In the genomic region with DNA sequence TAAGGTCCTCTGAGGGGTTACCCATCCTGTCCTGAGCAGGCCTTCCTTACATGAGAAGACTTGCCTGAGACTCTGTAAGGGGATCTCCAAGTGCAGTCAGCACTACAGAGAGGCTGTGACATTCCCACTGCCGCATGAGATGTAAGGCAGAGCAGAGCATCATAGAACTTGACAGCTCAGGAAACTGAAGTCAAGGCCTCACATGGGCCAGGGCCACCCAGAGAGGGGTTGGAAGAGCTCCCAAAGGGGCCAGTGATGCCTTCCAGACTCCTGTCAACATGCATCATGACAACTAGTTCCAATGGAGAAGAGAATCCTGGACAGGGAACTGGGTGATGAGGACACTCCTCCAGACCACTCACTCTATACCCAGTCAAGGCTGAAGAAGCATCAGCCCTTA, we compare ENCODE assay signal across 14 mouse cellular contexts. TPM values are rescaled to one million over a fixed set of nuclear protein-coding genes. Genes with fewer than 3 reads are reported as not detected.
DNase-seq lines count a peak whose midpoint lies in the region; ATAC-seq lines count a peak whose summit lies in the region.
"Had no signal": no experiment of that assay in that cellular context is flagged by ENCODE, and none has a peak within 500 bp of the region (broad histone marks: within the 10 kb centered on the region; RNA-seq: fewer than 3 reads in every experiment).

No protein-coding gene starts in this region.

- H3K4me3 ChIP-seq in hindbrain, embryonic 10.5 days = no peak overlapping the region
- no peak overlapping the region for H3K4me3 ChIP-seq in hindbrain, embryonic 14.5 days (replicated peaks; ENCODE audit: low read length)
- H3K4me3 ChIP-seq in intestine, embryonic 16.5 days (ENCODE audit: low read length) = no peak overlapping the region
- H3K4me3 ChIP-seq: erythroblast, embryonic 14.5 days; hindbrain, embryonic 13.5 days; liver, embryonic 12.5 days; neural tube, embryonic 13.5 days had no signal

- no peak overlapping the region for H3K4me2 ChIP-seq in hindbrain, embryonic 14.5 days (replicated peaks)
- H3K4me2 ChIP-seq in intestine, embryonic 16.5 days (ENCODE audit: low read depth, low read length) = no peak overlapping the region
- H3K4me2 ChIP-seq: hindbrain, embryonic 13.5 days; liver, embryonic 12.5 days; midbrain, embryonic 11.5 days; neural tube, embryonic 13.5 days had no signal

- H3K27me3 ChIP-seq in hindbrain, embryonic 10.5 days (ENCODE audit: insufficient read depth, poor library complexity, severe bottlenecking) = no peaks in the 10 kb centered on the region
- no peaks in the 10 kb centered on the region for H3K27me3 ChIP-seq in hindbrain, embryonic 14.5 days (ENCODE audit: control insufficient read depth, insufficient read depth, low read length)
- no peaks in the 10 kb centered on the region for H3K27me3 ChIP-seq in intestine, embryonic 16.5 days (replicated peaks; ENCODE audit: control insufficient read depth, insufficient read depth, low read length)
- H3K27me3 ChIP-seq: hindbrain, embryonic 13.5 days; neural tube, embryonic 13.5 days had no signal

- H3K4me1 ChIP-seq in hindbrain, embryonic 10.5 days (replicated peaks) = peaks cover 52% of the 10 kb centered on the region
- peaks cover 32% of the 10 kb centered on the region for H3K4me1 ChIP-seq in hindbrain, embryonic 14.5 days (replicated peaks; ENCODE audit: control insufficient read depth, insufficient read depth, low read length)
- H3K4me1 ChIP-seq in intestine, embryonic 16.5 days (ENCODE audit: control insufficient read depth, insufficient read depth, low read length) = peaks cover 70% of the 10 kb centered on the region

- 58% methylated on average over 1 of the region's 1 CpGs for WGBS in hindbrain, embryonic 10.5 days
- 61% methylated on average over 1 of the region's 1 CpGs for WGBS in hindbrain, embryonic 14.5 days
- 39% methylated on average over 1 of the region's 1 CpGs for WGBS in intestine, embryonic 16.5 days

- intact Hi-C loops in gastrocnemius, postnatal 36 days (cut with DNase I) = no loop called here

- no peak for ATAC-seq in hindbrain, embryonic 14.5 days (ENCODE audit: low FRiP score)
- ATAC-seq in intestine, embryonic 16.5 days = no peak
- ATAC-seq: liver, embryonic 12.5 days had no signal

- no peak overlapping the region for H3K9ac ChIP-seq in hindbrain, embryonic 14.5 days
- H3K9ac ChIP-seq in intestine, embryonic 16.5 days (ENCODE audit: low read depth, low read length) = no peak overlapping the region
- H3K9ac ChIP-seq: hindbrain, embryonic 13.5 days; liver, embryonic 12.5 days; neural tube, embryonic 13.5 days had no signal

- no peaks in the 10 kb centered on the region for H3K36me3 ChIP-seq in hindbrain, embryonic 10.5 days
- no peaks in the 10 kb centered on the region for H3K36me3 ChIP-seq in hindbrain, embryonic 14.5 days (replicated peaks; ENCODE audit: control insufficient read depth, insufficient read depth)
- no peaks in the 10 kb centered on the region for H3K36me3 ChIP-seq in intestine, embryonic 16.5 days (ENCODE audit: control insufficient read depth, insufficient read depth, low read length)
- H3K36me3 ChIP-seq: hindbrain, embryonic 13.5 days; liver, embryonic 12.5 days; neural tube, embryonic 13.5 days had no signal

- H3K27ac ChIP-seq in hindbrain, embryonic 10.5 days = peak overlapping the region; percentile 29
- H3K27ac ChIP-seq in hindbrain, embryonic 14.5 days = no peak overlapping the region
- 0 out of 2 replicates have a peak overlapping the region, but pooled peaks have one; percentile 1 for H3K27ac ChIP-seq in intestine, embryonic 16.5 days (ENCODE audit: low read length)
- H3K27ac ChIP-seq: hindbrain, embryonic 13.5 days; liver, embryonic 12.5 days; neural tube, embryonic 13.5 days had no signal

- DNase-seq in adrenal gland, postnatal 14 days = peak; percentile 55
- no peak for DNase-seq in adrenal gland, adult 18-20 months (ENCODE audit: low spot score in 2 of 2)
- no peak for DNase-seq in hindbrain, embryonic 10.5 days (ENCODE audit: low spot score)
- DNase-seq in hindbrain, embryonic 14.5 days (ENCODE audit: low spot score) = no peak
- DNase-seq in 3T3-L1 (ENCODE audit: low read depth, low spot score) = peak; percentile 37
- no peak for DNase-seq in gastrocnemius, postnatal 36 days
- DNase-seq in frontal cortex, adult 2 months (ENCODE audit: extremely low spot score in 1 of 2, low spot score in 1 of 2) = no peak
- DNase-seq: kidney, postnatal 10 days had no signal

- H3K9me3 ChIP-seq in hindbrain, embryonic 10.5 days = no peaks in the 10 kb centered on the region
- no peaks in the 10 kb centered on the region for H3K9me3 ChIP-seq in hindbrain, embryonic 14.5 days (ENCODE audit: control insufficient read depth, low read length)
- no peaks in the 10 kb centered on the region for H3K9me3 ChIP-seq in intestine, embryonic 16.5 days (ENCODE audit: control insufficient read depth, low read length)
- H3K9me3 ChIP-seq: hindbrain, embryonic 13.5 days; liver, embryonic 12.5 days; neural tube, embryonic 13.5 days had no signal

RNA-seq across cellular contexts. Expression of a gene that starts 18.3 kb away (rescaled TPM):
- total RNA-seq in adrenal gland, postnatal 14 days (2021) = 95.6 and 106 TPM in 2 replicates
- total RNA-seq in adrenal gland, adult 18-20 months (2021) = 10 to 100 TPM; 35.9 to 42.7 TPM
- 114 and 127 TPM in 2 replicates for polyA plus RNA-seq in hindbrain, embryonic 10.5 days (2016; fragmentation: Nextera tagmentation; extraction: Ambion mirVana)
- polyA plus RNA-seq in hindbrain, embryonic 14.5 days (2014; fragmentation: Nextera tagmentation; extraction: Ambion mirVana) = 61.9 and 62.1 TPM in 2 replicates
- polyA plus RNA-seq in intestine, embryonic 16.5 days (2015; fragmentation: Nextera tagmentation; extraction: Ambion mirVana) = 52.8 and 53.8 TPM in 2 replicates
- total RNA-seq in gastrocnemius, postnatal 36 days (2021) = 10 to 100 TPM; 80.5 to 83.4 TPM
- polyA plus RNA-seq in frontal cortex, adult 2 months (2012; rRNA removed) = 42.5 and 44.7 TPM in 2 replicates

Comparison
In these comparisons a context has a peak if more than half of its experiments do, and no peak if none do; other contexts are left out.
1. DNase-seq: peak in adrenal gland, postnatal 14 days (single experiment) and 3T3-L1 (single experiment); none in adrenal gland, adult 18-20 months (0 of 2), hindbrain, embryonic 10.5 days (single experiment), hindbrain, embryonic 14.5 days (single experiment), gastrocnemius, postnatal 36 days (0 of 2) and frontal cortex, adult 2 months (0 of 2).